In genomic region chr5:122053587-122053986, GRCm38 (mm10) we compare ENCODE assay signal across 15 mouse cellular contexts. TPM values are rescaled to one million over a fixed set of nuclear protein-coding genes. Genes with fewer than 3 reads are reported as not detected.
DNase-seq lines count a peak whose midpoint lies in the region; ATAC-seq and TF ChIP-seq lines count a peak whose summit lies in the region.
"Had no signal": no experiment of that assay in that cellular context is flagged by ENCODE, and none has a peak within 500 bp of the region (broad histone marks: within the 10 kb centered on the region; RNA-seq: fewer than 3 reads in every experiment).

No protein-coding gene starts in this region.

- no peak for ATAC-seq in forebrain, embryonic 12.5 days (ENCODE audit: low FRiP score)
- no peak for ATAC-seq in hindbrain, embryonic 15.5 days (ENCODE audit: low FRiP score, low read depth)
- ATAC-seq in midbrain, postnatal 0 days (ENCODE audit: low FRiP score), result no peak

- peaks cover 7% of the 10 kb centered on the region; the same call in 1 of the 2 replicates for H3K27me3 ChIP-seq in forebrain, embryonic 12.5 days
- no peaks in the 10 kb centered on the region for H3K27me3 ChIP-seq in hindbrain, embryonic 15.5 days
- H3K27me3 ChIP-seq in midbrain, postnatal 0 days (ENCODE audit: insufficient read depth, low read length), result no peaks in the 10 kb centered on the region

- no peak; the same call in 1 of the 2 replicates for TF ChIP-seq CTCF in midbrain, postnatal 0 days (IDR thresholded peaks at IDR 0.05)

- WGBS in forebrain, embryonic 12.5 days, result 11% methylated on average over 15 of the region's 15 CpGs
- WGBS in hindbrain, embryonic 15.5 days, result 3% methylated on average over 15 of the region's 15 CpGs
- 7% methylated on average over 15 of the region's 15 CpGs for WGBS in midbrain, postnatal 0 days

- no peak overlapping the region for H3K4me3 ChIP-seq in forebrain, embryonic 12.5 days (replicated peaks)
- no peak overlapping the region for H3K4me3 ChIP-seq in hindbrain, embryonic 15.5 days
- no peak overlapping the region for H3K4me3 ChIP-seq in midbrain, postnatal 0 days (ENCODE audit: low read depth, low read length)
- H3K4me3 ChIP-seq: liver, embryonic 13.5 days; myocyte; stomach, embryonic 15.5 days had no signal

- H3K36me3 ChIP-seq in forebrain, embryonic 12.5 days (replicated peaks), result no peaks in the 10 kb centered on the region
- no peaks in the 10 kb centered on the region for H3K36me3 ChIP-seq in hindbrain, embryonic 15.5 days
- H3K36me3 ChIP-seq in midbrain, postnatal 0 days (ENCODE audit: insufficient read depth, low read length), result no peaks in the 10 kb centered on the region
- H3K36me3 ChIP-seq: liver, embryonic 13.5 days; stomach, embryonic 15.5 days had no signal

- H3K4me2 ChIP-seq in forebrain, embryonic 12.5 days, result peak overlapping the region; percentile 29
- peak overlapping the region; percentile 36 for H3K4me2 ChIP-seq in hindbrain, embryonic 15.5 days
- H3K4me2 ChIP-seq in midbrain, postnatal 0 days (ENCODE audit: low read depth, low read length, poor library complexity, severe bottlenecking), result 0 out of 2 replicates have a peak overlapping the region, but pooled peaks have one; percentile 6
- H3K4me2 ChIP-seq: liver, embryonic 13.5 days; stomach, embryonic 15.5 days had no signal

- H3K9me3 ChIP-seq in forebrain, embryonic 12.5 days, result peaks cover 6% of the 10 kb centered on the region
- H3K9me3 ChIP-seq in hindbrain, embryonic 15.5 days, result no peaks in the 10 kb centered on the region
- H3K9me3 ChIP-seq in midbrain, postnatal 0 days (ENCODE audit: low read length), result no peaks in the 10 kb centered on the region
- H3K9me3 ChIP-seq: liver, embryonic 13.5 days; stomach, embryonic 15.5 days had no signal

- intact Hi-C loops in left cerebral cortex, postnatal 4 days (cut with DNase I), result loop anchor here (10.0 kb wide), 2 partner anchors 109 to 159 kb away; no protein-coding TSS in a partner anchor
- intact Hi-C loops in left cerebral cortex, postnatal 14 days (cut with DNase I), result no loop called here

- peaks cover 38% of the 10 kb centered on the region for H3K4me1 ChIP-seq in forebrain, embryonic 12.5 days
- H3K4me1 ChIP-seq in hindbrain, embryonic 15.5 days (replicated peaks), result peaks cover 44% of the 10 kb centered on the region
- no peaks in the 10 kb centered on the region for H3K4me1 ChIP-seq in midbrain, postnatal 0 days (ENCODE audit: insufficient read depth, low read length)

- peak overlapping the region; percentile 85 for H3K27ac ChIP-seq in forebrain, embryonic 12.5 days
- peak overlapping the region; percentile 68 for H3K27ac ChIP-seq in hindbrain, embryonic 15.5 days (replicated peaks)
- H3K27ac ChIP-seq in midbrain, postnatal 0 days (ENCODE audit: low read depth, low read length), result peak overlapping the region; percentile 47; the same call in 1 of the 2 replicates
- H3K27ac ChIP-seq: liver, embryonic 13.5 days; stomach, embryonic 15.5 days had no signal

- DNase-seq in left cerebral cortex, postnatal 4 days, result peak; percentile 37
- no peak for DNase-seq in left cerebral cortex, postnatal 14 days (ENCODE audit: low spot score in 2 of 2)
- no peak for DNase-seq in midbrain, postnatal 0 days (ENCODE audit: low spot score)
- no peak for DNase-seq in spleen, adult 18-20 months
- DNase-seq in Muller cell, postnatal 12 days (ENCODE audit: inconsistent ontology term), result no peak
- DNase-seq in gastrocnemius, postnatal 10 days, result no peak
- DNase-seq: kidney, adult 8-10 months; layer of hippocampus, postnatal 36 days; liver, embryonic 13.5 days; lung, postnatal 4 days; right cerebral cortex, adult 18-20 months had no signal

- no peak overlapping the region for H3K9ac ChIP-seq in forebrain, embryonic 12.5 days
- 0 out of 2 replicates have a peak overlapping the region, but pooled peaks have one; percentile 7 for H3K9ac ChIP-seq in hindbrain, embryonic 15.5 days
- no peak overlapping the region for H3K9ac ChIP-seq in midbrain, postnatal 0 days (replicated peaks; ENCODE audit: low read length, poor library complexity, severe bottlenecking)
- H3K9ac ChIP-seq: liver, embryonic 13.5 days; stomach, embryonic 15.5 days had no signal

RNA-seq across cellular contexts. Expression of gene Cux2, which starts 3.7 kb away (rescaled TPM):
- total RNA-seq in left cerebral cortex, postnatal 4 days (2021), result 100 to 1,000 TPM; 182 to 239 TPM
- 100 to 1,000 TPM; 204 to 256 TPM for total RNA-seq in left cerebral cortex, postnatal 14 days (2021)
- polyA plus RNA-seq in forebrain, embryonic 12.5 days (2016; fragmentation: Nextera tagmentation; extraction: Ambion mirVana), result 13.7 and 14.0 TPM in 2 replicates
- 20.7 and 23.3 TPM in 2 replicates for polyA plus RNA-seq in hindbrain, embryonic 15.5 days (2015; fragmentation: Nextera tagmentation; extraction: Ambion mirVana)
- total RNA-seq in midbrain, postnatal 0 days (2014; rRNA removed), result 40.1 and 40.2 TPM in 2 replicates
- 15.4 and 17.4 TPM in 2 replicates for polyA plus RNA-seq in midbrain, postnatal 0 days (2015; fragmentation: Nextera tagmentation; extraction: Ambion mirVana)
- 1 to 10 TPM; 1.1 to 1.5 TPM for total RNA-seq in gastrocnemius, postnatal 10 days (2021)

RNA-seq across cellular contexts. Expression of gene Myl2, which starts 47.2 kb away (rescaled TPM):
- total RNA-seq in left cerebral cortex, postnatal 4 days (2021), result not detected
- 1 to 10 TPM; 1.3 to 2.0 TPM for total RNA-seq in left cerebral cortex, postnatal 14 days (2021)
- 1.5 and 2.5 TPM in 2 replicates for polyA plus RNA-seq in forebrain, embryonic 12.5 days (2016; fragmentation: Nextera tagmentation; extraction: Ambion mirVana)
- polyA plus RNA-seq in hindbrain, embryonic 15.5 days (2015; fragmentation: Nextera tagmentation; extraction: Ambion mirVana), result 2.1 and 2.6 TPM in 2 replicates
- 0.55 and 0.99 TPM in 2 replicates for total RNA-seq in midbrain, postnatal 0 days (2014; rRNA removed)
- 4.4 and 4.6 TPM in 2 replicates for polyA plus RNA-seq in midbrain, postnatal 0 days (2015; fragmentation: Nextera tagmentation; extraction: Ambion mirVana)
- 100 to 1,000 TPM; 526 to 721 TPM for total RNA-seq in gastrocnemius, postnatal 10 days (2021)

Comparison
In these comparisons a context has a peak if more than half of its experiments do, and no peak if none do; other contexts are left out.
1. RNA of gene Cux2, which starts 3.7 kb away (total RNA-seq): 204 to 256 TPM in left cerebral cortex, postnatal 14 days, 182 to 239 TPM in left cerebral cortex, postnatal 4 days and 40.1 to 40.2 TPM in midbrain, postnatal 0 days; 1.1 to 1.5 TPM in gastrocnemius, postnatal 10 days; every median in the first group is over 10 times any median in the second.
2. RNA of gene Myl2, which starts 47.2 kb away (total RNA-seq): 526 to 721 TPM in gastrocnemius, postnatal 10 days; 1.3 to 2.0 TPM in left cerebral cortex, postnatal 14 days, 0.55 to 0.99 TPM in midbrain, postnatal 0 days and not detected in left cerebral cortex, postnatal 4 days; every median in the first group is over 100 times any median in the second.
3. Peak in every context shown above with its lines, with median percentiles within 50 percentile points of each other: H3K27ac ChIP-seq and H3K4me2 ChIP-seq.